Mouse (Mus musculus) heart, postnatal 10 days (tissue): ENCODE results near the gene D630039A03Rik. TPM values are rescaled to one million over a fixed set of nuclear protein-coding genes. Genes with fewer than 3 reads are reported as not detected.

Experiments used
- total RNA-seq, 2 experiments: library from RNA; stranded (reverse); gene quantifications; 2 replicates each; pipeline ENCODE4 v1.2.3; 2021

The D630039A03Rik gene
- total RNA-seq, 2 experiments from 2014 or later, result 0.19 to 0.20 TPM

Other genes starting within 250 kb of the D630039A03Rik start
- 100 to 1,000 TPM; 127 to 141 TPM for gene Akap2, start 198.6 kb downstream of the D630039A03Rik start, total RNA-seq
- gene Txn1, start 40.1 kb upstream of the D630039A03Rik start, total RNA-seq, result 100 to 1,000 TPM; 161 to 178 TPM
- gene Txndc8, start 92.8 kb upstream of the D630039A03Rik start, total RNA-seq, result not detected